Mouse (Mus musculus): ENCODE data around the gene Rdh7. TPM values are rescaled to one million over a fixed set of nuclear protein-coding genes. Genes with fewer than 3 reads are reported as not detected.
"Not testable (repeated sequence)": the region's sequence is repeated elsewhere in the genome, so short reads cannot be mapped to it uniquely, and the experiment has no call there.

Rdh7 gene
- polyA plus RNA-seq, 1 experiment from 2014 or later, result not detected

GRCm38 (mm10) chr10:127845945-127846344 lies 42.7 kb downstream of the Rdh7 start:
- not testable (repeated sequence) for H3K4me1 ChIP-seq (ENCODE audit: control insufficient read depth, insufficient read depth, low read length); H3K9me3 ChIP-seq (ENCODE audit: control insufficient read depth, low read length); H3K27me3 ChIP-seq (replicated peaks; ENCODE audit: control insufficient read depth, insufficient read depth, low read length); H3K36me3 ChIP-seq (ENCODE audit: control insufficient read depth, insufficient read depth, low read length); H3K27ac ChIP-seq (replicated peaks; ENCODE audit: low read depth, low read length); ATAC-seq (ENCODE audit: low read depth); H3K4me3 ChIP-seq (ENCODE audit: low read depth, low read length); DNase-seq (ENCODE audit: low spot score); H3K4me2 ChIP-seq (ENCODE audit: low read depth, low read length); H3K9ac ChIP-seq (ENCODE audit: low read depth, low read length)
- 88% methylated on average over 5 of the region's 5 CpGs for WGBS

- Histone ChIP-seq H3K36me3 (ENCODE audit: control insufficient read depth, insufficient read depth, low read length) (no peaks in the 10 kb centered on the region), H3K27me3 (replicated peaks; ENCODE audit: control insufficient read depth, insufficient read depth, low read length) (no peaks in the 10 kb centered on the region), H3K27ac (replicated peaks; ENCODE audit: low read depth, low read length) (no peak overlapping the region), H3K4me2 (ENCODE audit: low read depth, low read length) (no peak overlapping the region), H3K9ac (ENCODE audit: low read depth, low read length) (no peak overlapping the region), H3K4me1 (ENCODE audit: control insufficient read depth, insufficient read depth, low read length) (no peaks in the 10 kb centered on the region), H3K9me3 (ENCODE audit: control insufficient read depth, low read length) (no peaks in the 10 kb centered on the region), H3K4me3 (ENCODE audit: low read depth, low read length) (no peak overlapping the region)
- ATAC-seq (ENCODE audit: low read depth) (no peak), DNase-seq (ENCODE audit: low spot score) (no peak)
- WGBS, result 74% methylated on average over 2 of the region's 2 CpGs
Measured at GRCm38 (mm10) chr10:127840776-127841175, 47.8 kb downstream of the Rdh7 start.

- Histone ChIP-seq H3K9ac (ENCODE audit: low read depth, low read length) (no peak overlapping the region), H3K4me1 (ENCODE audit: control insufficient read depth, insufficient read depth, low read length) (no peaks in the 10 kb centered on the region), H3K4me3 (ENCODE audit: low read depth, low read length) (no peak overlapping the region), H3K27me3 (replicated peaks; ENCODE audit: control insufficient read depth, insufficient read depth, low read length) (no peaks in the 10 kb centered on the region), H3K4me2 (ENCODE audit: low read depth, low read length) (no peak overlapping the region), H3K9me3 (ENCODE audit: control insufficient read depth, low read length) (no peaks in the 10 kb centered on the region), H3K27ac (replicated peaks; ENCODE audit: low read depth, low read length) (no peak overlapping the region), H3K36me3 (ENCODE audit: control insufficient read depth, insufficient read depth, low read length) (no peaks in the 10 kb centered on the region)
- ATAC-seq (ENCODE audit: low read depth) (no peak), DNase-seq (ENCODE audit: low spot score) (no peak)
- WGBS, result 87% methylated on average over 2 of the region's 2 CpGs
Measured at GRCm38 (mm10) chr10:127838539-127838938, 50.1 kb downstream of the Rdh7 start.

GRCm38 (mm10) chr10:127837793-127838192 lies 50.8 kb downstream of the Rdh7 start:
- not testable (repeated sequence) for H3K9me3 ChIP-seq (ENCODE audit: control insufficient read depth, low read length); H3K4me2 ChIP-seq (ENCODE audit: low read depth, low read length); H3K27me3 ChIP-seq (replicated peaks; ENCODE audit: control insufficient read depth, insufficient read depth, low read length); H3K9ac ChIP-seq (ENCODE audit: low read depth, low read length); H3K36me3 ChIP-seq (ENCODE audit: control insufficient read depth, insufficient read depth, low read length); H3K27ac ChIP-seq (replicated peaks; ENCODE audit: low read depth, low read length); H3K4me1 ChIP-seq (ENCODE audit: control insufficient read depth, insufficient read depth, low read length); DNase-seq (ENCODE audit: low spot score); H3K4me3 ChIP-seq (ENCODE audit: low read depth, low read length); ATAC-seq (ENCODE audit: low read depth)
- 94% methylated on average over 5 of the region's 5 CpGs for WGBS

- no peak for DNase-seq (ENCODE audit: low spot score)
- no peak overlapping the region for H3K9ac ChIP-seq (ENCODE audit: low read depth, low read length)
- no peak overlapping the region for H3K4me3 ChIP-seq (ENCODE audit: low read depth, low read length)
- 84% methylated on average over 5 of the region's 5 CpGs for WGBS
- no peaks in the 10 kb centered on the region for H3K36me3 ChIP-seq (ENCODE audit: control insufficient read depth, insufficient read depth, low read length)
- H3K9me3 ChIP-seq (ENCODE audit: control insufficient read depth, low read length), result no peaks in the 10 kb centered on the region
- H3K4me2 ChIP-seq (ENCODE audit: low read depth, low read length), result no peak overlapping the region
- no peaks in the 10 kb centered on the region for H3K27me3 ChIP-seq (replicated peaks; ENCODE audit: control insufficient read depth, insufficient read depth, low read length)
- H3K27ac ChIP-seq (replicated peaks; ENCODE audit: low read depth, low read length), result no peak overlapping the region
- H3K4me1 ChIP-seq (ENCODE audit: control insufficient read depth, insufficient read depth, low read length), result no peaks in the 10 kb centered on the region
- ATAC-seq (ENCODE audit: low read depth), result no peak
Measured at GRCm38 (mm10) chr10:127835292-127835691, 53.3 kb downstream of the Rdh7 start.

GRCm38 (mm10) chr10:127834186-127834585 lies 54.4 kb downstream of the Rdh7 start:
- not testable (repeated sequence) for H3K27ac ChIP-seq (replicated peaks; ENCODE audit: low read depth, low read length); H3K4me2 ChIP-seq (ENCODE audit: low read depth, low read length); DNase-seq (ENCODE audit: low spot score); H3K9me3 ChIP-seq (ENCODE audit: control insufficient read depth, low read length); H3K36me3 ChIP-seq (ENCODE audit: control insufficient read depth, insufficient read depth, low read length); H3K4me1 ChIP-seq (ENCODE audit: control insufficient read depth, insufficient read depth, low read length); H3K9ac ChIP-seq (ENCODE audit: low read depth, low read length); H3K4me3 ChIP-seq (ENCODE audit: low read depth, low read length); ATAC-seq (ENCODE audit: low read depth); H3K27me3 ChIP-seq (replicated peaks; ENCODE audit: control insufficient read depth, insufficient read depth, low read length)
- WGBS, result 90% methylated on average over 1 of the region's 1 CpGs

Other genes starting within 250 kb of the Rdh7 start
- gene Stat6, start 245.8 kb downstream of the Rdh7 start, polyA plus RNA-seq (2014; fragmentation: Nextera tagmentation; extraction: Ambion mirVana), result 22.9 and 23.1 TPM in 2 replicates
- gene Nemp1, start 221.9 kb downstream of the Rdh7 start, polyA plus RNA-seq (2014; fragmentation: Nextera tagmentation; extraction: Ambion mirVana), result 10.5 and 11.2 TPM in 2 replicates
- gene Nab2, start 220.2 kb downstream of the Rdh7 start, polyA plus RNA-seq (2014; fragmentation: Nextera tagmentation; extraction: Ambion mirVana), result 15.2 and 16.1 TPM in 2 replicates
- 0.75 and 1.2 TPM in 2 replicates for gene Myo1a, start 183.6 kb downstream of the Rdh7 start, polyA plus RNA-seq (2014; fragmentation: Nextera tagmentation; extraction: Ambion mirVana)
- gene Tac2, start 164.3 kb downstream of the Rdh7 start, polyA plus RNA-seq (2014; fragmentation: Nextera tagmentation; extraction: Ambion mirVana), result 0.54 TPM in 1 of 2 replicates, not detected in the other
- gene Zbtb39, start 149.3 kb downstream of the Rdh7 start, polyA plus RNA-seq (2014; fragmentation: Nextera tagmentation; extraction: Ambion mirVana), result 3.1 and 3.7 TPM in 2 replicates
- gene Gpr182, start 137.1 kb downstream of the Rdh7 start, polyA plus RNA-seq (2014; fragmentation: Nextera tagmentation; extraction: Ambion mirVana), result 0.63 and 0.67 TPM in 2 replicates
- 0.10 and 0.11 TPM in 2 replicates for gene Rdh1, start 129.1 kb downstream of the Rdh7 start, polyA plus RNA-seq (2014; fragmentation: Nextera tagmentation; extraction: Ambion mirVana)
- 0.29 TPM in 1 of 2 replicates, not detected in the other for gene Rdh16f1, start 129.0 kb downstream of the Rdh7 start, polyA plus RNA-seq (2014; fragmentation: Nextera tagmentation; extraction: Ambion mirVana)
- 0.38 TPM in 1 of 2 replicates, not detected in the other for gene Rdh9, start 112.4 kb downstream of the Rdh7 start, polyA plus RNA-seq (2014; fragmentation: Nextera tagmentation; extraction: Ambion mirVana)
- gene Rdh16, start 87.7 kb downstream of the Rdh7 start, polyA plus RNA-seq (2014; fragmentation: Nextera tagmentation; extraction: Ambion mirVana), result not detected in 2 replicates
- not detected in 2 replicates for gene Rdh19, start 38.9 kb downstream of the Rdh7 start, polyA plus RNA-seq (2014; fragmentation: Nextera tagmentation; extraction: Ambion mirVana)
- gene Rdh16f2, start 22.3 kb downstream of the Rdh7 start, polyA plus RNA-seq (2014; fragmentation: Nextera tagmentation; extraction: Ambion mirVana), result not detected in 2 replicates
- gene Sdr9c7, start 9.7 kb upstream of the Rdh7 start, polyA plus RNA-seq (2014; fragmentation: Nextera tagmentation; extraction: Ambion mirVana), result 0.77 and 1.1 TPM in 2 replicates
- gene Hsd17b6, start 118.8 kb upstream of the Rdh7 start, polyA plus RNA-seq (2014; fragmentation: Nextera tagmentation; extraction: Ambion mirVana), result 0.75 TPM in 1 of 2 replicates, not detected in the other
- 61.6 and 69.4 TPM in 2 replicates for gene Prim1, start 126.4 kb upstream of the Rdh7 start, polyA plus RNA-seq (2014; fragmentation: Nextera tagmentation; extraction: Ambion mirVana)
- gene Naca, start 146.8 kb upstream of the Rdh7 start, polyA plus RNA-seq (2014; fragmentation: Nextera tagmentation; extraction: Ambion mirVana), result 847 and 859 TPM in 2 replicates
- 450 and 475 TPM in 2 replicates for gene Ptges3, start 170.1 kb upstream of the Rdh7 start, polyA plus RNA-seq (2014; fragmentation: Nextera tagmentation; extraction: Ambion mirVana)
- gene Atp5b, start 194.5 kb upstream of the Rdh7 start, polyA plus RNA-seq (2014; fragmentation: Nextera tagmentation; extraction: Ambion mirVana), result 2,069 and 2,210 TPM in 2 replicates
- gene Baz2a, start 202.8 kb upstream of the Rdh7 start, polyA plus RNA-seq (2014; fragmentation: Nextera tagmentation; extraction: Ambion mirVana), result 15.7 and 18.8 TPM in 2 replicates